Mouse (Mus musculus) erythroblast, embryonic 14.5 days (primary cell): ENCODE data around the gene Mbnl2. TPM values are rescaled to one million over a fixed set of nuclear protein-coding genes. Genes with fewer than 3 reads are reported as not detected.

ENCODE experiments used
- H3K27me3 ChIP-seq: 2 replicates; pipeline ENCODE4 v1.6.1; 2012; ENCODE audit warnings: inconsistent platforms; ENCODE audit not compliant: control insufficient read depth
- H3K36me3 ChIP-seq: 2 replicates; pipeline ENCODE4 v1.6.1; 2012; ENCODE audit warnings: mild to moderate bottlenecking, inconsistent platforms; ENCODE audit not compliant: control insufficient read depth
- H3K4me1 ChIP-seq: 2 replicates; pipeline ENCODE4 v1.6.1; 2012; ENCODE audit warnings: inconsistent platforms; ENCODE audit not compliant: control insufficient read depth
- H3K4me3 ChIP-seq: replicated peaks from 2 replicates; pipeline ENCODE3; 2012; ENCODE audit warnings: moderate library complexity, mild to moderate bottlenecking, inconsistent platforms
- H3K9me3 ChIP-seq: 2 replicates; pipeline ENCODE4 v1.6.1; 2012; ENCODE audit warnings: low read length, inconsistent platforms, mixed read lengths; ENCODE audit not compliant: control insufficient read depth
- GATA1 ChIP-seq: IDR thresholded peaks from 2 replicates; pipeline ENCODE4 v1.6.1; 2012; ENCODE audit warnings: low read length, inconsistent platforms, mixed read lengths
- TAL1 ChIP-seq: IDR thresholded peaks from 3 replicates; pipeline ENCODE4 v1.6.1; 2012; ENCODE audit warnings: low read length, inconsistent platforms, mixed read lengths
- polyA plus RNA-seq: library from polyadenylated mRNA; stranded (reverse); fragments of >175 nt; gene quantifications from 2 replicates; pipeline ENCODE4 v1.2.3, GENCODE M21; 2012

The Mbnl2 gene
- polyA plus RNA-seq, 1 experiment = 0.18 TPM

DNA sequence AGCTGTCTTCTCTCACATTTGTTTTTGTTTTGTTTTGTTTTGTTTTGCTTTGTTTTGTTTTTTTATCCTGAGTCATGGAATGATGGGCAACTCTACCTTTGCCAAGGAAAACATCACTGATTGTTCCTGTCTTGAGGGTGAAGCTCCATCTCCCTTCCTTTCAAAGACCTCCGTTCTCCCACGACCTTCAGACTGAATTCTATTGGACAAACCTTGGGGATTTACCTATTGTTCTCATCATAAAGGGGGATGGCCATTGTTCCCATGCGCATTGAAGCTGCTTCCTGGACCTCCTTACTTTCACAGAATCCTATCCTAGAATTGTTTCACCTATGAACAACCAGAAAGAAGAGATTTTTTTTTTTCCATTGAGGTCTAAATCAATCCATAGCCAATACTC is 118.7 kb downstream of the Mbnl2 start:
- no peak overlapping the region for H3K4me3 ChIP-seq
- TF ChIP-seq GATA1 = no peak
- TF ChIP-seq TAL1 = no peak
- H3K4me1 ChIP-seq = no peaks in the 10 kb centered on the region
- H3K9me3 ChIP-seq = peaks cover 4% of the 10 kb centered on the region
- H3K36me3 ChIP-seq = peaks cover 8% of the 10 kb centered on the region
- H3K27me3 ChIP-seq = no peaks in the 10 kb centered on the region

DNA sequence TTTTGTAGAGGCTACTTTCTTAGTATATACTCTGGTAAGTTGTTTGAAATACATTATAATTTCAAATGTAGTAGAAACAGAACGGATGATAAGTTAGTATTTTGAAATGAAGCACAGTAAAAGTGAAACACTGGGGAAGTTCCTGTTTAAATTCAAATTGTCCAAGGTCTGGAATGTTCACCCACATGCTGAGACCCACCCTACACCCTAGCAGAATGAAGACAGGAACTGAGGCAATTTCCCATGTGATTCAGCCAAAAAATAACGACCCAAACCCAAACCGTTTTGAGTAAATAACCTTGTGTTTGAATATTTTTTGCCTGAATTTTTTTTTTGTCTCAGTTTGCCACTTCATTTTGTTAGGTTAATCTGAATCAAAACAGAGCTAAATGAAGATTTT is 119.4 kb downstream of the Mbnl2 start:
- Histone ChIP-seq H3K4me1 (no peaks in the 10 kb centered on the region), H3K9me3 (peaks cover 3% of the 10 kb centered on the region), H3K27me3 (no peaks in the 10 kb centered on the region), H3K36me3 (peaks cover 4% of the 10 kb centered on the region), H3K4me3 (no peak overlapping the region)
- TF ChIP-seq TAL1 (no peak), GATA1 (no peak)

DNA sequence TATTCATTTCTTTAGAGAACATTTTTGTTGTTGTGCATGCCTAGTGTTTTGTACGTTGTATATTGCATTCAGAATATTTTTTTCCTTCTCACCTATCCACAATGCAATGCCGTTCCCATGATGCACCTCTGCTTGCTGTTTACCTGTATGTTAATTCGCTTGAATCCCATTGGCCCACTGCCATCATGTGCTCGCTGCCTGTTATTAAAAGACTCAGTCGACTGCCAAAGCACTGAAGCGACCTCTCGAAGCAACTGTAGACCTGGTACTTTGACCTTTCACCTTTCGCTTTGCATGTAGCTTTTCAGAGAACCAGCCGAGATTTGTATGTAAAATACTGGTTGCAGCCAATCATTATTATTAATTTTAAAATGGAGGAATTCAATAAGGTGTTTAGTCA is 120.0 kb downstream of the Mbnl2 start:
- Histone ChIP-seq H3K36me3 (peaks cover 1% of the 10 kb centered on the region; the same call in 1 of the 2 replicates), H3K27me3 (no peaks in the 10 kb centered on the region)
- TF ChIP-seq TAL1 = no peak
- TF ChIP-seq GATA1 = no peak

DNA sequence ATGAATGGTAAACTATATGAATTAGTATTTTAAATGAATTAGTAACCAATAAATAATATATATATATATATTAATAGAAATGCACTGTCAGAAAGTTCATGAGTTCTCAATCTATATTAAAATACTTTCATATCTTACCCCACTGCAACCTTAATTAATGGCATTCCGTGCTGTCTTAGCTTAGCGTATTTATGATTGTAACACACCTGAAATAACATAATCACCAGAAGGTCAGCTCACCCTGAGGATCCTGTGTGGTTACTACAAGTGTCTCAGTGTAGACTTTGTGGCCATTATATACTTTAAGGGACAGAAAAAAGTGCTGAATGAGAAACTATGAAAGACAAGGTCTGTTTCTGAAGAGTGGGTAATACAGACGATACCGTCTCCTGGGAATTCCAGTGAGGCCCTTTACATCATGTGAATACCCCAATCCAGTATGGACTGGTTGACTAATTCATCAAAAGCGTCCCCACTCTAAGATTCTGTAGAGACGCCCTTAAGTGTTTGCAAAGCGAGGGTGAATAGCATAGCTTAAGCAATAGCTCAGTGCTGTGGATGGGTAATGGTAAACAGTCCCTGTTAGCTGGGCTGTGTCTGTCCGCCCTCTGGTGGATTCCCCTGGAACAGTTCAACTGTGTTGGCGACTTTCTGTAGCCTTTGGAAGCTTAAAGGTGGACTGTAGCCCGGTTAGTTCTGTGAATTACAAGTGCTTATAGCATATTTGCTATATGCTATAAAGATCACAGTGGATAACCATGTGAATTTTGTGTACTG is 122.6 kb downstream of the Mbnl2 start:
- Histone ChIP-seq H3K4me3 (no peak overlapping the region), H3K9me3 (no peaks in the 10 kb centered on the region), H3K36me3 (peaks cover 4% of the 10 kb centered on the region; the same call in 1 of the 2 replicates), H3K27me3 (no peaks in the 10 kb centered on the region), H3K4me1 (no peaks in the 10 kb centered on the region)
- no peak for TF ChIP-seq GATA1
- TF ChIP-seq TAL1 = no peak

More for the DNA sequence above, 120.0 kb downstream of the Mbnl2 start:
- no peaks in the 10 kb centered on the region; the same call in 1 of the 2 replicates for H3K9me3 ChIP-seq
- no peak overlapping the region for H3K4me3 ChIP-seq
- H3K4me1 ChIP-seq = no peaks in the 10 kb centered on the region

DNA sequence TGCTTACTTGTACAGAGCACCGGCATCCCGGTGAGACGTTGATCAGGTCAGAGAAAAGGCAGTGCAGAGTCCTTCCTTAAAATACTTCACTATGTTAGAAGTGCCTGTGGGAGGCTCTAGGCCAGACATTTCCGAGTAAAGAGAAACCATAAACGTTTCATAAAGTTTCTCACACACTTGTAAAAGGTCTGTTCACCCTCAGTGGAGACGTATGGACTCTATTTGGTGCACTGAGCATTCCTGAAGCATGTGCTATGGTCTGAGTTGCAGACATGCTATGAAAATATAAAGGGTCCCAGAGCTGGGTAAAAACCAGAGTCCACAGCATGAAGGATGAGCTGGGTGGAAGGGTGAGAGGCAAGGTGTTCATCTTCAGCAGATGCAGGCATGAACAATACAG is 124.1 kb downstream of the Mbnl2 start:
- TF ChIP-seq GATA1 (no peak), TAL1 (no peak)
- Histone ChIP-seq H3K36me3 (peaks cover 4% of the 10 kb centered on the region; the same call in 1 of the 2 replicates), H3K9me3 (no peaks in the 10 kb centered on the region), H3K4me3 (no peak overlapping the region), H3K4me1 (no peaks in the 10 kb centered on the region), H3K27me3 (no peaks in the 10 kb centered on the region)

DNA sequence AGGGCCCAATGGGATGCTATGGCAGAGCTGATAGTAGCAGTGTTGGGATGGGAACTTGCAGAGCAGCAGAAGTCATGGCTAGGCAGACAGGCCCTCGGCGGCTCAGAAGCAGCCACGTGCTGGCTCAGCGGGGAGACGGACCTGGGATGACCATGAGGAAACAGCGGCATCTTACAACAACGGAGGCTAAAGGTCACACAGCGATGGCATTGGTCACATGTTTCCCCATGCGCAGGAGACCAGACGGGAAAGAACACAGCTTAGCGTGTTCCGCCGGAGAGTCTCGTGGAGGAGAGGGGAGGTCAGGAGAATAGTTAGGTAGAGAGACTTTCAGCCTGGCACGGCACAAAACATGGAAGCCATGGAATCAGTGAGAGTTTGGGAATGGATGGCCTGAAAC is 125.7 kb downstream of the Mbnl2 start:
- no peaks in the 10 kb centered on the region for H3K27me3 ChIP-seq
- H3K4me3 ChIP-seq = no peak overlapping the region
- H3K9me3 ChIP-seq = no peaks in the 10 kb centered on the region
- no peaks in the 10 kb centered on the region for H3K4me1 ChIP-seq
- TF ChIP-seq GATA1 = no peak
- no peak for TF ChIP-seq TAL1
- H3K36me3 ChIP-seq = peaks cover 6% of the 10 kb centered on the region; the same call in 1 of the 2 replicates

DNA sequence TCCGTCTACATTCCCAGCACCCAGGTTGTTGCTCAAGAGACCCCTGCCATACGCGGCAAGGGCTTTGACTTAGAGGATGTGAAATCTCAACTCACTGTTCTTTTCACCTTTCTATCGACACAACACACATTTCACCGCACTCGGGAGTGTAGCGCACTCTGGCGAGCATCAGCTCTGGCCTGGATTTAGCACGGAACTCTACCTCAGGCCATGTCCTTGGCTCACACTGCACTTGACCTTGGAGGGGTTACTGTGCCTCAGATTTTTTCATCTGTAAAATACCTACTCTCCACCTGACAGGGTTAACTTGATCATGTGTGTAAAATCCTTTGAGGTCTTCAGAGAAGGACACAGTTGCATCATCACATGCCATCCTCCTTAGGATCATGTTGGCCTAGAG is 127.2 kb downstream of the Mbnl2 start:
- no peaks in the 10 kb centered on the region for H3K9me3 ChIP-seq
- TF ChIP-seq TAL1 = no peak
- TF ChIP-seq GATA1 = no peak

DNA sequence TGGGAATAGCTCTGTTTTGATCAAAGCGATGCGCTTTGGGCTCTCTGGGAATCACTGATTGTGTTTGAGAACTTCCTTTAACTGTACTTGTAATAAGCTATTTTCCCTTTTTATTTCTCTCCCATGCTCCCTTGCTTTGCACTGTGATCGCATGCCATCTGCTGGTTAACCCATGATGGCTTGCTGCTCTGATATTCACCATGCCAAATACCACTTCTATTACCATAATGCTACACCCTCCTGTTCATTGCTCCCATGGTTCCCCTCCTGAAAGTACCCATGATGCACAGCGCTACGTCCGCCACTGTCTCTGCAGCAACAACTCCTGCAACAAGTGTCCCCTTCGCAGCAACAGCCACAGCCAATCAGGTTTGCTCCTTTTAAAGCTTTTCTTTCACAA is 128.9 kb downstream of the Mbnl2 start:
- Histone ChIP-seq H3K4me1 (no peaks in the 10 kb centered on the region), H3K4me3 (no peak overlapping the region), H3K36me3 (peaks cover 6% of the 10 kb centered on the region; the same call in 1 of the 2 replicates), H3K27me3 (no peaks in the 10 kb centered on the region), H3K9me3 (no peaks in the 10 kb centered on the region)
- TF ChIP-seq GATA1 (no peak), TAL1 (no peak)

More for the DNA sequence above, 127.2 kb downstream of the Mbnl2 start:
- Histone ChIP-seq H3K4me1 (no peaks in the 10 kb centered on the region), H3K36me3 (peaks cover 6% of the 10 kb centered on the region; the same call in 1 of the 2 replicates), H3K4me3 (no peak overlapping the region), H3K27me3 (no peaks in the 10 kb centered on the region)

DNA sequence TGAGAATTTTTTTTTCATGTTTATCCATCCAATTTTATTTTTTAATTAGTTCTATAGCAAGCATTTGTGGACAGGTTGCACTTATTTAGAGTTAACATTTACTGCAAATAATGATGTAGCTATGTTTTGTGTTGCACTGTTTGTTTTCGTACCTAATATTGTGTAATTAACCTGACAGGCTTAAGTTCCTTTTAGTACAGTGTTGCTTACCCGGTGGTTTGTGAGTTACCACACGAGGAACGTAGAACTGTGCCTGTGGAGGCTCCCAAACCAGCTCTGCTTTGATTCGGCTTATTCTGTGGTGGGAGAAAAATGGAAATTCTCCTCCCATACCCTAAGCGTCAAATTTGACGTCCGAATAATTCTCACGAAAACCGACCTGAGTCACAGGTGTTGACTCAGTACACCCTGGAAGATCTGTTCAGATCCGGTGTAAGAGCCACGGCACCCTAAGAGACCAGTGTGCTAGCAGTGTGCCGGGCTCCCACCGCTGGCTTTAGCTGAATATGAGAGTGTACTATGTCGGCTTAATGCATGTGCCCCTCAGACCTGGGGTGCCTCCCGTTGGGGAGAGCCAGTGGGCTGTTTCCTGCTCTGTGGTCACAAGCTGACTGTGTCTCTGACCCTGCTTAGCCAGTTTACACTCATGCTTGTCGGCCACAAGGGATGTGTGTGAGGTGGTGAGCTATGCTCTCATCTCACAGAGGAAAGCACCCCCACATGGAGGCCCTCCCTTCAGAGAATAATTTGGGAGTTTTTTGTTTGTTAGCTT is 129.5 kb downstream of the Mbnl2 start:
- H3K36me3 ChIP-seq = peaks cover 6% of the 10 kb centered on the region; the same call in 1 of the 2 replicates
- H3K4me1 ChIP-seq = no peaks in the 10 kb centered on the region
- H3K4me3 ChIP-seq = no peak overlapping the region
- TF ChIP-seq TAL1 (no peak), GATA1 (no peak)
- no peaks in the 10 kb centered on the region for H3K27me3 ChIP-seq
- H3K9me3 ChIP-seq = no peaks in the 10 kb centered on the region
